Mouse (Mus musculus) gastrocnemius, postnatal 10 days (tissue): ENCODE results near the gene Inpp5k. TPM values are rescaled to one million over a fixed set of nuclear protein-coding genes. Genes with fewer than 3 reads are reported as not detected.

Source experiments
- DNase-seq: peaks from one replicate; pipeline ENCODE4 v3.0.0; 2021; ENCODE audit warnings: mixed read lengths
- total RNA-seq, 2 experiments: library from RNA; stranded (reverse); gene quantifications; 2 replicates each; pipeline ENCODE4 v1.2.3; 2021

The Inpp5k gene
- total RNA-seq, 2 experiments from 2014 or later, result 22.5 to 23.3 TPM

GRCm38 (mm10) chr11:75654471-75655390, 23.9 kb downstream of the Inpp5k start:
- peak; percentile 41 for DNase-seq

DNA sequence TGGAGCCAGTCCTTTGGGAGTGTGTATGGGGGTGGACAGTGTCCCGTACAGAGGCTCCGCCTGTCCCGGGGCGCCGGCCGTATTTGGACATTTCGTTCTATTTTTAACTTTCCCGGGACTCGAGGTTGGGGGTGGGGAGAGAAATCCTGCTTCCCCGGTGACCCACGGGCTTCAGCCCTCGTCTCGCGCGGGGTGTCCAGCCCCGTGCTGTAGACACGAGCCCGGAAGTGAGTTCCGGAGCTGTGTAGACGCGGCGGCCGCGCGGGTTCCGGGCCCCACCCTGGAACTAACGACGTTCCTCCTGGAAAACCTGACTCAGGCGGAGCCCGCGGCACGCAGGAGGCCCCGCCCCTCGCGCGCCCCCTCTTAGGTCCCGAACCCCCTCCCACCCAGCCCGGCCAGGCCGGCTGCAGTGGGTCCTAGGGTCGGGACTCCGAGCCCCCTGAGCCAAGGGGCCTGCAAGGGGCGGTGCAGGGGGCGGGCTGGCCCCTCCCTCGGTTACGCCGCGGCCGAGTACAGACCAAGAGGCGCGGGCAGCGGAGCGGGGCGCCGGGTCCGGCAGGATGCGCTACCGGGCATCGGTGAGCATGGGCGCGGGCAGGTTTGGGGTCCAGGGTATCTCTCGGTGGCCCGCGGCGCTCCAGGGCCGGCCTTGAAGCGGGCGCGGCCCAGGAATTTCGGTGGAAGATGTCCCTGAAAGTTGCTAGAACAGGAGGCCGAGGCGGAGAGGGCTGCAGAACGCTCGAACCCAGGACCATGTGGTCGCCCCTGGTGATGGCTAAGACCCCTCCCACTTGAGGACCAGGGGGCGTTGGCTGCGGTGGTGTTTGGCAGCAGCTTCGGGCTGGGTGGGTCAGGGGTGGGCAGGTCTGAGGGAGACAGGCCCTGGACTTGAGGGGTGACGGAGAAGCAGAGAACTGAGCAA, 25.1 kb downstream of the Inpp5k start:
- peak; percentile 78 for DNase-seq

GRCm38 (mm10) chr11:75656621-75657590, 26.1 kb downstream of the Inpp5k start:
- DNase-seq, result no peak

- no peak for DNase-seq
These were observed 27.1 kb downstream of the Inpp5k start for GRCm38 (mm10) chr11:75657841-75658240.

GRCm38 (mm10) chr11:75658311-75658710, 27.5 kb downstream of the Inpp5k start:
- no peak for DNase-seq

GRCm38 (mm10) chr11:75658996-75659750, 28.4 kb downstream of the Inpp5k start:
- DNase-seq, result no peak

DNA sequence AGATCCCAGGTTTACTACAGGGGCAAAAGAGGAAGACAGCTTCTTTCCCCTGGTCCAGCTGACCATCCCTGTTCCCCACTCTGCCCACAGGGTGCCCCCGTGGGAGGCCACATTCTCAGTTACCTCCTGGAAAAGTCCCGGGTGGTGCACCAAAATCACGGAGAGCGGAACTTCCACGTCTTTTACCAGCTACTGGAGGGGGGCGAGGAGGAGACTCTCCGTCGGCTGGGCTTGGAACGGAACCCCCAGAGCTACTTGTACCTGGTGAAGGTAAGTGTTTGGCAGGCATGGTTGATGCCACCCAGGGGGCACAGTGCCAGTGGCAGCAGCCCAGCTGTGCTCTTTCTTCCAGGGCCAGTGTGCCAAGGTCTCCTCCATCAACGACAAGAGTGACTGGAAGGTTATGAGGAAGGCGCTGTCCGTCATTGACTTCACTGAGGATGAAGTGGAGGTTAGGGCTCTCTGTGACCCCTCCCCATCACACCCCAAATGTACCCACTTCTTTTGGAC, 29.3 kb downstream of the Inpp5k start:
- no peak for DNase-seq

- no peak for DNase-seq
These were observed 30.4 kb downstream of the Inpp5k start for GRCm38 (mm10) chr11:75660941-75661800.

GRCm38 (mm10) chr11:75662131-75662530, 31.3 kb downstream of the Inpp5k start:
- no peak for DNase-seq

DNA sequence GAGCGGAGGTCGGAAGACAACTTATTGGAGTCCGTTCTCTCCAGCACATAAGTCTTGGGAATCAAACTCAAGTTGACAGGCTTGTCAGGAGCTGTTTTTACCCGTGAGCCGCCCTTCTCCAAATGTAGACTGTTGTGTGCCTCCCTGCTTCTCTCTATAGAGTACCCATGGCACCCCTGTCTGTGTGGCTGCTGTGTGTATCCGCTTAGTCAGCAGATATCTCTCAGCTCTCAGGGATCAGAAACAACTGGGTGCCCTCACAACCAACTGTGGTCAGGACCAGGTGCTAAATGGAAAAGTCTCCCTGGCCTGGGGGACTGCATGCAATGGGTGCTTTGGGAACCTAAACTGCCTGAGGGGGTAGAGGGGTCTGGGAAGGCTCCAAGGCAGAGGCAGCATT, 35.5 kb downstream of the Inpp5k start:
- no peak for DNase-seq

DNA sequence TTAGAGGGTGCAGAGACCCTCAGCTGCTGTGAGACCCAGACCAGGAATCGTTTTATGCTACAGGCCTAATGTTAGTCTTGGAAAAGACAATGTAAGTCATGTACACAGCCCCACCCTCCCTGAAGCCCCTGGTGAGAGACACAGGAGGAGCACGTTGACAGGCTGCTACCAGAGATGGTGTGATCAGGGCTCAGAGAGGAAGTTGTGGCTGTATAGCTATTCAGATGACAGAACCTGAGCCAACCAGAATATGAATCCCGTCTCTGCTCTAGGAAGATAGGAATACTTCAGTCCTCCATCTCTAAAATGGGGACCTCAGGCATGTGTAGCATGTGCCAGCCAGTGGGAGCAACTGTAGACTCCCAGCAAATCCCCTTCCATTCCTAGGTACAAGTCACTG, 37.8 kb downstream of the Inpp5k start:
- DNase-seq, result no peak

- no peak for DNase-seq
These were observed 38.5 kb downstream of the Inpp5k start for GRCm38 (mm10) chr11:75669176-75669852.

- DNase-seq, result no peak
These were observed 39.0 kb downstream of the Inpp5k start for GRCm38 (mm10) chr11:75669853-75670200.

DNA sequence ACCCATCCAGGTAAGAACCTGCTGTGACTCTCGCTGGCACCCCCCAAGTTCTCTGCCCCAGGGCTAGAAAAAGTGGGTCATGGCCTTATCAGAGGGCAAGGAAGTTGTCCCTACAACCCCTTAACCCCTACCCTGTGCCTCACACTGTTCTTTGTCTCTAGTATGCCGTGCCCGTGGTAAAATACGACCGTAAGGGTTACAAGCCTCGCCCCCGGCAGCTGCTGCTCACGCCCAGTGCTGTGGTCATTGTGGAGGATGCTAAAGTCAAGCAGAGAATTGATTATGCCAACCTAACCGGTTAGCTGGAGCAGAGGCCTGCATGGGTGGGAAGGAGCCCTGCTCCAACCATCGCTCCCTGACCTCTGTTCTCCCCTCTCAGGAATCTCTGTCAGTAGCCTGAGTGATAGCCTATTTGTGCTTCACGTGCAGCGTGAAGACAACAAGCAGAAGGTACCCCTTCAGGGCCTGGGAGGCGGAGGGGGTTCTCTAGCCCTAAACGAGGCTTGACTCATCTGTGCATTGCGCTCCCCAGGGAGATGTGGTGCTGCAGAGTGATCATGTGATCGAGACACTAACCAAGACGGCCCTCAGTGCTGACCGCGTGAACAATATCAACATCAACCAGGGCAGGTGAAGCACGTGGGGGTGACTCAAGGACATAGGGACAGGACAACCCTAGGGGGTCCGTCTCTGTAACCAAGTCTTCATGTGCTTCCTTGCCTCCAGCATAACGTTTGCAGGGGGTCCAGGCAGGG, 40.8 kb downstream of the Inpp5k start:
- no peak for DNase-seq

GRCm38 (mm10) chr11:75673411-75673810, 42.6 kb downstream of the Inpp5k start:
- DNase-seq, result no peak

DNA sequence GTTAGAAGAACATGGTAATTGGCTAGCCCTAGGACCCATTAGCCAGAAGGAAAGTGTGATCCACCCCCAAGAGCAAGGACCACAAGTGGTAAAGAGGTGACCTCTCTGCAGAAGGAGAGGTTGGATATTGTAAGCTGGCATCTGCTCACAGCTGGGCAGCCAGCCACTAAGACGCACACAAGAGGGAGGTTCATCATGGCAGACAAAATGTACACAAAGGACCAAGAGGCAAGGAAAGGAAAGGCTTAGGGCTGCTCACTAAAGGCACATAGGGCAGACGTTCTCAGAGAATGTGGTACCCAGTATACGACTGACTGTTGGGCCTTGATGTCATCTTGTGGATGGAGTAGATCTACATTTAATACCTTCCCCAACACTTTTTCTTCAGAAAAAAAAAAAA, 44.1 kb downstream of the Inpp5k start:
- DNase-seq, result no peak

GRCm38 (mm10) chr11:75677881-75678746, 47.3 kb downstream of the Inpp5k start:
- DNase-seq, result no peak
